In the genomic region with DNA sequence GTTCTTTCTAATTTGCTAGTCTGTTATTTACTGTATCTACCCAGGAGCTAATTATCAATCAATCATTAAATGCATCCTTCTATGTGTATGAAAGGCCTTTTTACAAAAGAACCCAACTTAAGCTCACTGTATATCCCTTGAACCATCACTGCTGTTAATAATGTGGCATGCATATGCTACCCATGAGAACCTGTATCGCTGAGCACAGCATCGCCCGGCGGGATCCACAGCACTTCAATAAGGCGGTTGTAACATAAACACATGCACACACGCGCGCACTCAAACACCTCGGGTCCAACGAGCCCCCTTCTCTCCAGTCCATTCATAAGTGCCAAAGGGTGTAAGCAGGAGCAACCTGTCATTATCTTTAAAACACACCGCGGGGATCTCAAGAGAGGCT, we compare ENCODE assay signal across 8 mouse cellular contexts. TPM values are rescaled to one million over a fixed set of nuclear protein-coding genes. Genes with fewer than 3 reads are reported as not detected.
DNase-seq lines count a peak whose midpoint lies in the region; ATAC-seq lines count a peak whose summit lies in the region.

No protein-coding gene starts in this region.

- 5% methylated on average over 12 of the region's 12 CpGs for WGBS in liver, embryonic 11.5 days
- 4% methylated on average over 12 of the region's 12 CpGs for WGBS in stomach, embryonic 16.5 days

- no peaks in the 10 kb centered on the region for H3K9me3 ChIP-seq in liver, embryonic 11.5 days (ENCODE audit: control insufficient read depth, low read length)
- no peaks in the 10 kb centered on the region for H3K9me3 ChIP-seq in stomach, embryonic 16.5 days (replicated peaks; ENCODE audit: control insufficient read depth, low read length)

- H3K4me1 ChIP-seq in liver, embryonic 11.5 days (replicated peaks; ENCODE audit: control insufficient read depth, insufficient read depth, low read length): no peaks in the 10 kb centered on the region
- no peaks in the 10 kb centered on the region; the same call in 1 of the 2 replicates for H3K4me1 ChIP-seq in stomach, embryonic 16.5 days (ENCODE audit: control insufficient read depth, insufficient read depth, low read length)

- peak overlapping the region; percentile 41 for H3K4me3 ChIP-seq in liver, embryonic 11.5 days (ENCODE audit: low read depth, low read length)
- peak overlapping the region; percentile 74 for H3K4me3 ChIP-seq in stomach, embryonic 16.5 days (replicated peaks; ENCODE audit: low read length)

- no peaks in the 10 kb centered on the region for H3K27me3 ChIP-seq in liver, embryonic 11.5 days (replicated peaks; ENCODE audit: control insufficient read depth, insufficient read depth, low read length)
- H3K27me3 ChIP-seq in stomach, embryonic 16.5 days (ENCODE audit: control insufficient read depth, insufficient read depth, low read length): no peaks in the 10 kb centered on the region

- peak overlapping the region; percentile 65 for H3K4me2 ChIP-seq in liver, embryonic 11.5 days
- peak overlapping the region; percentile 98 for H3K4me2 ChIP-seq in stomach, embryonic 16.5 days (ENCODE audit: low read depth, low read length)

- DNase-seq in kidney, postnatal 4 days: peak; percentile 12 to 13
- DNase-seq in kidney, postnatal 25 days: no peak
- DNase-seq in cerebellum, postnatal 14 days: peak; percentile 47 to 64
- peak; percentile 6 to 11 for DNase-seq in frontal cortex, postnatal 25 days (ENCODE audit: low spot score in 2 of 2)
- no peak for DNase-seq in liver, embryonic 11.5 days (ENCODE audit: low spot score)
- no peak for DNase-seq in B cell, adult 2 months
- no peak for DNase-seq in thymus, postnatal 36 days

- H3K36me3 ChIP-seq in liver, embryonic 11.5 days (ENCODE audit: control insufficient read depth, insufficient read depth, low read length): no peaks in the 10 kb centered on the region
- H3K36me3 ChIP-seq in stomach, embryonic 16.5 days (ENCODE audit: control insufficient read depth, insufficient read depth, low read length): no peaks in the 10 kb centered on the region

- H3K9ac ChIP-seq in liver, embryonic 11.5 days (ENCODE audit: low read depth, low read length): no peak overlapping the region
- H3K9ac ChIP-seq in stomach, embryonic 16.5 days (ENCODE audit: low read length): no peak overlapping the region

- no peak for ATAC-seq in liver, embryonic 11.5 days (replicated peaks; ENCODE audit: low FRiP score)
- no peak for ATAC-seq in stomach, embryonic 16.5 days (ENCODE audit: insufficient read depth, low FRiP score)

- H3K27ac ChIP-seq in liver, embryonic 11.5 days (ENCODE audit: low read depth, low read length): no peak overlapping the region
- H3K27ac ChIP-seq in stomach, embryonic 16.5 days (ENCODE audit: low read length): no peak overlapping the region

RNA-seq across cellular contexts. Expression of gene Epha3, which starts 0.8 kb away (rescaled TPM):
- 10.5 and 12.0 TPM in 2 replicates for polyA plus RNA-seq in liver, embryonic 11.5 days (2014; fragmentation: Nextera tagmentation; extraction: Ambion mirVana)
- 14.4 and 16.0 TPM in 2 replicates for polyA plus RNA-seq in stomach, embryonic 16.5 days (2015; fragmentation: Nextera tagmentation; extraction: Ambion mirVana)

Comparison
In these comparisons a context has a peak if more than half of its experiments do, and no peak if none do; other contexts are left out.
1. DNase-seq: peak in kidney, postnatal 4 days (2 of 2), cerebellum, postnatal 14 days (2 of 2) and frontal cortex, postnatal 25 days (2 of 2); none in kidney, postnatal 25 days (0 of 2), liver, embryonic 11.5 days (single experiment), B cell, adult 2 months (0 of 2) and thymus, postnatal 36 days (0 of 2).